Mouse (Mus musculus) kidney, adult 2 months (tissue): Measurements from ENCODE around the gene Tcaf3.

Experiments
- CTCF ChIP-seq: fragments of 200-500 bp; conservative IDR thresholded peaks from 2 replicates; pipeline ENCODE4 v1.5.1; 2011; ENCODE audit warnings: low read depth, mild to moderate bottlenecking, control low read depth, low read length, moderate library complexity, mixed read lengths; ENCODE audit not compliant: insufficient read depth, insufficient read length
- POLR2A ChIP-seq: fragments of 200-500 bp; IDR thresholded peaks from one replicate; pipeline ENCODE4 v1.6.1; 2011; ENCODE audit warnings: low read depth, low read length, control low read depth

DNA sequence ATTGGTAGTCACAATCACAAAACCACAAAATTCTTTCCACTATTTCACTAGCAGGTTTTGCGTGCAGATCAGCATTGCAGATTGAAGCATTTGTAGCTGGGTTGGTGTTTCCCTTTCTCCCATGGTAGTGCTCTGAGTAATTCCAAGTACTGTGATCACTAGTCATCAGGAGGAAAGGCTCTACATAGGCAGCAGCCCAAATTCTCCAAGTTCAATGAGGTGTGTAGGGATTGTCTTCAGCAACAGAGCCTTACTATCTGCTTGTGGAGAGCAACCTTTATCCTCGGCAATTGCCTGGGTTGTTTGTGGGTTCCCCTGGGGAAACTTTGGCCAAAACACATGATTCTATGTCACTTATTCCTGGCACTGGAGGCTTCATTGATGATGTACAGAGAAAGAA, 19.4 kb upstream of the Tcaf3 start:
- TF ChIP-seq POLR2A (no peak), CTCF (no peak)
